Mouse (Mus musculus) liver, adult 10 weeks (tissue): Measurements from ENCODE around the gene C77080. TPM values are rescaled to one million over a fixed set of nuclear protein-coding genes. Genes with fewer than 3 reads are reported as not detected.

ENCODE experiments used
- polyA plus RNA-seq: library from polyadenylated mRNA; stranded (reverse); fragments of 350-450 nt; fragmentation: Illumina TruSeq; extraction: RNeasy Lipid Tissue Mini Kit (QIAGEN cat#74804); gene quantifications from one replicate; pipeline ENCODE4 v1.2.3, GENCODE M21; 2014; ENCODE audit warnings: low read depth, low replicate concordance

C77080 gene
- polyA plus RNA-seq: 3.1 TPM

GRCm38 (mm10) chr4:129261196-129261595 lies at the start of gene C77080:
Gene C77080 (minus strand): TSS chr4:129261404.

DNA sequence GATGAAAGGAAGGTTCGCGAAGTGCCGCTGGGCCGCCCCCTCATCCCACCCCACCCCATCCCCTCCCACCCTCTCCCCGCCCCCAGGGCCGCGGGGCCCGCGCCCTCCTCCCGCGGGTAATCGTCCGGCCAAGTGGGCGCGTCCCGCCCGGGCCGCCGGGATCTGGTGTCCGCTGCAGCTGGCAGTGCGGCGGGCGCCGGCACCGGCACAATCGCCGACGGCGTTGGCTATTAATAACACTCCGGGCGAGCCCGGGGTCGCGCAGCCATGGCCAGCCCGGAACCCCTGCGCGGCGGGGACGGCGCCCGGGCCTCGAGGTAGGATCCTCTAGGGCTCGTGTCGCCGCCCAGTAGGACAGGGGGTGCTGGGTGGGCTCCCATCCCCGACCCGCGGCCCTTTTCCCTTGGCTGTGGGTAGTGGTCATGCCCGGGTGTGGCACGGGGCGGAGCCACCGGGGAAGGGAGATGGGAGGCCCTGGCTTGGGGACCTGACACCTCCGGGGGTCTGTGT lies 26.3 kb upstream of the C77080 start, which contains the start of gene Sync:
Gene Sync, plus strand, starts transcription at position 146 of the 510 bp plus-strand sequence.

GRCm38 (mm10) chr4:129189542-129190519 lies 71.4 kb downstream of the C77080 start, which contains the start of the genes S100pbp and Yars:
Gene S100pbp (minus strand): TSS chr4:129189727.
Gene Yars (plus strand): TSS chr4:129189760.

Other genes starting within 250 kb of the C77080 start
- gene Rnf19b, start 203.1 kb downstream of the C77080 start, polyA plus RNA-seq: 11.2 TPM
- not detected for gene Tmem54, start 155.9 kb downstream of the C77080 start, polyA plus RNA-seq
- gene Hpca, start 139.4 kb downstream of the C77080 start, polyA plus RNA-seq: not detected
- not detected for gene Fndc5, start 124.4 kb downstream of the C77080 start, polyA plus RNA-seq
- 22.5 TPM for gene S100pbp, start 71.7 kb downstream of the C77080 start, polyA plus RNA-seq
- 5.2 TPM for gene Yars, start 71.6 kb downstream of the C77080 start, polyA plus RNA-seq
- not detected for gene Sync, start 26.2 kb upstream of the C77080 start, polyA plus RNA-seq
- 109 TPM for gene Rbbp4, start 74.0 kb upstream of the C77080 start, polyA plus RNA-seq
- gene Zbtb8os, start 74.3 kb upstream of the C77080 start, polyA plus RNA-seq: 129 TPM
- 0.58 TPM for gene Zbtb8a, start 116.7 kb upstream of the C77080 start, polyA plus RNA-seq
- not detected for gene Zbtb8b, start 179.4 kb upstream of the C77080 start, polyA plus RNA-seq
- 13.3 TPM for gene Bsdc1, start 200.2 kb upstream of the C77080 start, polyA plus RNA-seq
- not detected for gene Tssk3, start 229.6 kb upstream of the C77080 start, polyA plus RNA-seq
- gene Fam229a, start 229.8 kb upstream of the C77080 start, polyA plus RNA-seq: not detected